Mouse (Mus musculus) midbrain, embryonic 11.5 days (tissue): Measurements from ENCODE around the gene Ech1. TPM values are rescaled to one million over a fixed set of nuclear protein-coding genes. Genes with fewer than 3 reads are reported as not detected.

Source experiments
- ATAC-seq: fragments of 200-750 bp; cut with Nextera tagmentation; 2 replicates; pipeline ENCODE4 v1.8.0; 2017; ENCODE audit warnings: moderate TSS enrichment, moderate library complexity; ENCODE audit not compliant: low FRiP score
- DNase-seq: peaks from one replicate; pipeline ENCODE4 v3.0.0; 2015; ENCODE audit warnings: low spot score; ENCODE audit errors: missing footprints
- H3K27ac ChIP-seq: fragments of 300-500 bp; sonication (generic); 2 replicates; pipeline ENCODE4 v1.5.1; 2014; ENCODE audit warnings: low read depth, low read length
- H3K27me3 ChIP-seq: fragments of 300-500 bp; sonication (generic); 2 replicates; pipeline ENCODE4 v1.6.1; 2014; ENCODE audit warnings: mild to moderate bottlenecking, low read length, moderate library complexity, mixed read lengths; ENCODE audit not compliant: control insufficient read depth, insufficient read depth
- H3K36me3 ChIP-seq: fragments of 300-500 bp; sonication (generic); 2 replicates; pipeline ENCODE4 v1.6.1; 2014; ENCODE audit warnings: mild to moderate bottlenecking, low read length, moderate library complexity, mixed read lengths; ENCODE audit not compliant: control insufficient read depth, insufficient read depth
- H3K4me1 ChIP-seq: fragments of 300-500 bp; sonication (generic); 2 replicates; pipeline ENCODE4 v1.6.1; 2014; ENCODE audit warnings: low read length; ENCODE audit not compliant: control insufficient read depth, insufficient read depth
- H3K4me2 ChIP-seq: fragments of 300-500 bp; sonication (generic); 2 replicates; pipeline ENCODE4 v1.6.1; 2014; ENCODE audit warnings: mild to moderate bottlenecking, moderate library complexity
- H3K4me3 ChIP-seq: fragments of 300-500 bp; sonication (generic); 2 replicates; pipeline ENCODE4 v1.5.1; 2014; ENCODE audit warnings: low read depth, low read length
- H3K9ac ChIP-seq: fragments of 300-500 bp; sonication (generic); 2 replicates; pipeline ENCODE4 v1.6.1; 2014; ENCODE audit warnings: low read length
- H3K9me3 ChIP-seq: fragments of 300-500 bp; sonication (generic); 2 replicates; pipeline ENCODE4 v1.6.1; 2016; ENCODE audit warnings: low read length; ENCODE audit not compliant: control insufficient read depth
- WGBS: fragments of 180-500 bp; shearing (Covaris S2); extraction: QIAGEN DNeasy Blood & Tissue Kit; methylation state at CpG from one replicate; pipeline ENCODE4 v1.1.7; 2014; 5-methylcytosine and 5-hydroxymethylcytosine counted together
- polyA plus RNA-seq: library from polyadenylated mRNA; unstranded; fragments of >200 nt; fragmentation: Nextera tagmentation; extraction: Ambion mirVana; gene quantifications from 2 replicates; pipeline ENCODE4 v1.2.1, GENCODE M21; 2014

Gene Ech1
- 80.5 and 81.7 TPM in 2 replicates for polyA plus RNA-seq

DNA sequence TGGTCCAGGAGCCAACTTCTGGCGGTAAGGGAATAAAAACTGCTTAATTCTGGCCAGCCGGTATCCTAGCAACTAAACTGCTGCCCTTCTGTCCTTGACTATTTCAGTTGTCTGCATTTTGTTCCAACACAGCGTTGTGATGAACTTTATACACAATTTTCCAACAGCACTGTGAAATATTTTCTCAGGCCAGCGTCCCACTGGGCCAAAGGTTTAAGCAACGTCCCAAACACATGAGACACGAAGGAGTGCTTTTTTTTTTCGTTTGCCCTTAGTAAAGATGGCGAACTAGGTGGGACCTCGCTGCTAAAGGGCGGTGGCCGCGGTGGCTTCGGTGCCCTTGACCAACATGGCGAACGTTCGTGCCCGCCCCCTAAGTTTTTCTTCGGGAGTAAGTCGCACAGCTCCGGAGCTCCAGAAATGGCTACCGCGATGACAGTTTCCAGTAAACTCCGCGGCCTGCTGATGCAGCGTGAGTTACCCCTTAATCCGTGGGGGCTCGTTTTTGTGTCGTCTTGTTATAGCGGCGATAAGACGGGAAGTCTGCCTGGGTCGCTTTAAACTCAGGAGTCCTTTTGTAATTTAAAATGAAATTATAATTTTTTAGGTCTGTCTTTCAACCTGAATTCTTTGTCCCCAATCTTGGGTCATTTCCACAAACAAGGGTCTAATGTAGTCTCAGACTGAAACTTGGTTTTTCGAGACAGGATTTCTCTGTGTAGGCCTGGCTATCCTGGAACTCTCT, at the start of gene Ech1:
TSS of gene Ech1 (plus strand) at position 277 of the 745 bp plus-strand sequence.
- WGBS, result 3% methylated on average over 33 of the region's 33 CpGs
- peak; percentile 82 for ATAC-seq
- H3K9me3 ChIP-seq, result no peaks in the 10 kb centered on the region

GRCm38 (mm10) chr7:28778825-28779224, 46.2 kb upstream of the Ech1 start:
- Histone ChIP-seq H3K36me3 (0 out of 2 replicates have a peak, but pooled peaks cover 2% of the 10 kb centered on the region), H3K4me3 (no peak overlapping the region), H3K4me2 (no peak overlapping the region), H3K9me3 (no peaks in the 10 kb centered on the region), H3K4me1 (peaks cover 4% of the 10 kb centered on the region), H3K27ac (no peak overlapping the region), H3K9ac (no peak overlapping the region), H3K27me3 (no peaks in the 10 kb centered on the region)
- WGBS, result 85% methylated on average over 9 of the region's 9 CpGs
- ATAC-seq (no peak), DNase-seq (no peak)

More for the DNA sequence above, at the start of gene Ech1:
- Histone ChIP-seq H3K4me3 (peak within 1 kb of the TSS; percentile 46), H3K4me1 (peaks cover 18% of the 10 kb centered on the region), H3K4me2 (peak within 1 kb of the TSS; percentile 54), H3K27me3 (no peaks in the 10 kb centered on the region), H3K9ac (peak within 1 kb of the TSS; percentile 70), H3K36me3 (peaks cover 24% of the 10 kb centered on the region), H3K27ac (peak within 1 kb of the TSS; percentile 33)
- DNase-seq, result peak; percentile 99

GRCm38 (mm10) chr7:28780067-28780658, 44.9 kb upstream of the Ech1 start:
- Histone ChIP-seq H3K36me3 (0 out of 2 replicates have a peak, but pooled peaks cover 2% of the 10 kb centered on the region), H3K27ac (no peak overlapping the region), H3K9ac (no peak overlapping the region), H3K9me3 (no peaks in the 10 kb centered on the region), H3K4me1 (peaks cover 4% of the 10 kb centered on the region), H3K4me3 (no peak overlapping the region), H3K4me2 (no peak overlapping the region), H3K27me3 (no peaks in the 10 kb centered on the region)
- 44% methylated on average over 6 of the region's 6 CpGs for WGBS
- ATAC-seq (peak; percentile 66), DNase-seq (peak; percentile 99)

DNA sequence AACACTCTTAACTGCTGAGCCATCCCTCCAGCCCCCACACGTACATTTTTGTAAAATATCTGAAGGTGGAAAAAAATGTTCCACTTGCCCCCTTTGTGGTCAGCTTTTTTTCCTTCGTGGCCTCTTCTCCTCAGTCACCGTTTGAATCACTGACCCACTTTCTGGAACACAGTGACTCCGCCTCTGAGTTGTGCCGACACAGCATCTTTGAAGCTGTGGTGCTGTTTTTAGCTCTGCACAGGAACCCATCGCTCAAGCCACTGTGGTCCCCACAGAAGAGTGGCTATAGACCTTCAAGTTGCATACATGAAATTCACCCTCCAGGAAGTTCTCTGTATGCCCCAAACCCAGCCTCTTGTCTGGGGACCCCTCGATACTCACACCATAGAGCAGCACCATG, 44.2 kb upstream of the Ech1 start:
- Histone ChIP-seq H3K36me3 (0 out of 2 replicates have a peak, but pooled peaks cover 2% of the 10 kb centered on the region), H3K4me2 (no peak overlapping the region), H3K27ac (no peak overlapping the region), H3K4me3 (no peak overlapping the region), H3K27me3 (no peaks in the 10 kb centered on the region), H3K4me1 (peaks cover 4% of the 10 kb centered on the region), H3K9ac (no peak overlapping the region), H3K9me3 (no peaks in the 10 kb centered on the region)
- no peak for DNase-seq
- WGBS, result 85% methylated on average over 7 of the region's 7 CpGs
- ATAC-seq, result no peak

GRCm38 (mm10) chr7:28781261-28781663, 43.8 kb upstream of the Ech1 start:
- Histone ChIP-seq H3K27me3 (no peaks in the 10 kb centered on the region), H3K9ac (no peak overlapping the region), H3K27ac (no peak overlapping the region), H3K4me2 (no peak overlapping the region), H3K9me3 (no peaks in the 10 kb centered on the region), H3K4me1 (peaks cover 4% of the 10 kb centered on the region), H3K4me3 (no peak overlapping the region), H3K36me3 (0 out of 2 replicates have a peak, but pooled peaks cover 2% of the 10 kb centered on the region)
- WGBS, result 89% methylated on average over 8 of the region's 8 CpGs
- no peak for DNase-seq
- no peak for ATAC-seq

DNA sequence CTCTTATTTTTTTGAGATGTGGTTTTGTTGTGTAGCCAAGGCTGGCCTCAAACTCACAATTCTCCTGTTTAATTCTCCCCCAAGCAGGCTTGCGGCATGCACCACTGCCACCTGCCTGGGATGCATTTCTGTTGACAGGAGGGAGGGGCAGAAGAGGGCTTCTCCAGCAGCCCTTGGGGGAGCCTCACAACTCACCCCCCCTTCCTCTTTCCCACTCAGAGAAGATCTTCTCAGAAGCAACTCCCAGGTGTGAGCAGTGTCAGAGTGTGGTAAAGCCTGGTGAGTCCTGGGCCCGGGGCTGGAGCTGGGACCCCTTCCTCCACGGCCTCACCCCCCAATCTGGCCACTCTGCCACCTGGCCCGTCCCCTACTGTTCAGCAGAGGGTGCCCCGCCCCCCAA, 39.9 kb upstream of the Ech1 start:
- 76% methylated on average over 5 of the region's 5 CpGs for WGBS
- Histone ChIP-seq H3K27ac (no peak overlapping the region), H3K36me3 (no peaks in the 10 kb centered on the region), H3K9ac (no peak overlapping the region), H3K4me2 (no peak overlapping the region), H3K4me3 (no peak overlapping the region), H3K27me3 (no peaks in the 10 kb centered on the region), H3K9me3 (no peaks in the 10 kb centered on the region), H3K4me1 (peaks cover 3% of the 10 kb centered on the region)
- DNase-seq (no peak), ATAC-seq (no peak)

DNA sequence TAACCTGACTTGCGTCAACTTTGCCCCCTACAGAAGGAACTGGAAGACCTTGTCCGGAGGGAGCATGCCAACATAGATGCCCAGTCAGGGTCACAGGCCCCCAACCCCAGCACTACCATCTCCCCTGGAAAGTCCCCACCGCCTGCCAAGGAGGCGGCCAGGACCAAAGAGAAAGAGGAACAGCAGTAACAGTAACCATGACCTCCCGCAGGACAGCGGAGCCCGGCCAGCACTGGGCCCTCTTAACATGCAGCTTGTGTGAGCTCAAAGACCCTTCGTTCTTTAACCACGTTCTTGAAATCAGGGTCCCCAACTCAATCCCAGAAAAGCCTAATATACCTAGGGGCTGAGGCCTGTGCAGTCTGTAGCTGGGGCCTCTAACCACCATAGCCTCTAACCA, 37.1 kb upstream of the Ech1 start:
- H3K4me1 ChIP-seq, result no peaks in the 10 kb centered on the region
- H3K9ac ChIP-seq, result no peak overlapping the region
- no peaks in the 10 kb centered on the region for H3K9me3 ChIP-seq
- no peak for DNase-seq
- H3K27me3 ChIP-seq, result no peaks in the 10 kb centered on the region
- ATAC-seq, result no peak
- no peak overlapping the region for H3K27ac ChIP-seq
- H3K4me3 ChIP-seq, result no peak overlapping the region
- 93% methylated on average over 9 of the region's 9 CpGs for WGBS
- H3K36me3 ChIP-seq, result no peaks in the 10 kb centered on the region
- no peak overlapping the region for H3K4me2 ChIP-seq

DNA sequence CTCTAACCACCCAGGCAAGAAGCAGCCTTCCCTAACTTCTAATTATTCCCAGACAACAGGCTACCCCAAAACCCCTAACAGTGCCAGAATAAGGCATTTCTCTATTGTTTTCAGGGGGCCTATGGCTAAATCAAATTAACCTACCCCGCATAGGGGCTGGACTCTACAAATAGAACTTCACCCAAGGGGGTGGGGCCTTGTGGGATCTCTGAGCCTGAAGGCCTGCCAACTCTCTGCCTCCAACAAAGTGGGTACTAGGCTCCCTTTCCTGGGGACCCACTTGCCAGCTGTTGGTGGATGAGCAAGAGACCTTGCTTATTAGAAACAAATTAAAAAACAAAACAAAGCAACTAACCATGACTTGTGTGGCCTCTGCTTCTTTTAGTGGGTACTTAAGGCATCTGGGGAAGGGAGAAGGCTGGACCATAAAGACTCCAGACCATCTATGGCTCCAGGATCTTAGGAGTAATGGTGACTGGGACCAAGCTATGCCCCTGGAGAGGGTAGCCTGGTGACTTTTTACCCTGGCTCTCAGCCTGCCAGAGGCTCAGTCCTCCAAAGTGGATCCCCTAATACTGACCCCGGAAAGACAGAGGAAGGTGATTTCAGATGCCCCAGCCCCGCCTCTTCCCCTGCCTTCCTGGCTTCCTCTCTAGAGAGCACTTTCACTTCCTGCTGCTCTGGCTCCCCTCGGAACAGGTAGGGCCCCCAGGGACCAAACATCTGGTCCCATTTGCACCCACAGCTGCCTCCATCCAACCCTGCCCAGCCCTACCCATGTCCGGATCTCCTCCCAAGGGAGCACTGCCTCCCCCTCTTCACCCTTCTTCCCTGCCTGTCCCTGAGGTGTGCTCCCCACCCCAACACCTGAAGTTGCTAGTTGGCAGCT, 36.5 kb upstream of the Ech1 start, which contains the start of gene Rinl:
TSS of gene Rinl (plus strand) at position 663 of the 889 bp plus-strand sequence.
- H3K9me3 ChIP-seq, result no peaks in the 10 kb centered on the region
- WGBS, result 74% methylated on average over 5 of the region's 5 CpGs
- H3K4me3 ChIP-seq, result no peak within 1 kb of the TSS
- no peak within 1 kb of the TSS for H3K27ac ChIP-seq
- H3K36me3 ChIP-seq, result no peaks in the 10 kb centered on the region
- DNase-seq (no peak), ATAC-seq (no peak)
- H3K4me2 ChIP-seq, result no peak within 1 kb of the TSS
- H3K27me3 ChIP-seq, result no peaks in the 10 kb centered on the region
- H3K4me1 ChIP-seq, result no peaks in the 10 kb centered on the region
- no peak within 1 kb of the TSS for H3K9ac ChIP-seq
